Mouse (Mus musculus) left cerebral cortex, adult 2 months (tissue): Measurements from ENCODE around the gene Btbd9. TPM values are rescaled to one million over a fixed set of nuclear protein-coding genes. Genes with fewer than 3 reads are reported as not detected.

Source experiments
- DNase-seq, 2 experiments: peaks; one replicate each; pipeline ENCODE4 v3.0.0; 2021 to 2022; ENCODE audit warnings: low spot score in 2 of 2, mixed read lengths in 1 of 2; ENCODE audit errors: extremely low spot score in 1 of 2
- H3K27ac ChIP-seq: fragments of 200-600 bp; 2 replicates; pipeline ENCODE4 v1.8.1; 2022
- H3K4me3 ChIP-seq: fragments of 200-600 bp; 2 replicates; pipeline ENCODE4 v1.8.1; 2022
- CTCF ChIP-seq: fragments of 200-600 bp; IDR thresholded peaks from 2 replicates; pipeline ENCODE4 v1.8.1; 2022; ENCODE audit warnings: antibody characterized with exemption, mild to moderate bottlenecking, moderate library complexity
- intact Hi-C: fragments of 180-260 bp; cut with DNase I; formaldehyde crosslinking; loops from one replicate; pipeline ENCODE4 v1.15.1; 2025
- total RNA-seq, 2 experiments: library from RNA; stranded (reverse); gene quantifications; 2 replicates each; pipeline ENCODE4 v1.2.3; 2021

Gene Btbd9
- total RNA-seq, 2 experiments from 2014 or later = 102 to 104 TPM

GRCm38 (mm10) chr17:30181554-30181953 is 394.7 kb downstream of the Btbd9 start:
- TF ChIP-seq CTCF = no peak
- Histone ChIP-seq H3K27ac (no peak overlapping the region), H3K4me3 (no peak overlapping the region)
- intact Hi-C loops = no loop called here
- DNase-seq = no peak

- no peak for TF ChIP-seq CTCF
- H3K27ac ChIP-seq = no peak overlapping the region
- no peak overlapping the region for H3K4me3 ChIP-seq
- DNase-seq = no peak
- intact Hi-C loops = no loop called here
These were observed 396.1 kb downstream of the Btbd9 start for GRCm38 (mm10) chr17:30180197-30180596.

DNA sequence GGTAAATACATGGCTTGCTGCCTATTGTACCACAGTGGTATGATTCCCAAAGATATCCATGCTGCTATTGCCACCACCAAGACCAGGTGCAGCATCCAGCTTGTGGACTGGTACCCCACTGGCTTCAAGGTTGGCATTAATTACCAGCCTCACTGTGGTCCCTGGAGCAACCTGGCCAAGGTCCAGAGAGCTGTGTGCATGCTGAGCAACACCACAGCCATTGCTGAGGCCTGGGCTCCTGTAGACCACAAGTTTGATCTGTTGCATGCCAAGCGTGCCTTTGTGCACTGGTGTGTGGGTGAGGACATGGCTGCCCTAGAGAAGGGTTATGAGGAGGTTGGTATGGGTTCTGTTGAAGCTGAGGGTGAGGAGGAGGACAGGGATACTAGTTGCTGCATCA is 397.9 kb downstream of the Btbd9 start:
- Histone ChIP-seq H3K4me3 (no peak overlapping the region), H3K27ac (no peak overlapping the region)
- no peak for TF ChIP-seq CTCF
- intact Hi-C loops = no loop called here
- no peak for DNase-seq

GRCm38 (mm10) chr17:30177435-30177834 is 398.9 kb downstream of the Btbd9 start:
- DNase-seq = no peak
- TF ChIP-seq CTCF = no peak
- intact Hi-C loops = no loop called here
- no peak overlapping the region for H3K27ac ChIP-seq
- H3K4me3 ChIP-seq = no peak overlapping the region

Other genes with a start within 250 kb of the Btbd9 start
- under 1 TPM; 0.35 to 0.97 TPM for gene Dnah8, start 47.9 kb upstream of the Btbd9 start, total RNA-seq
- gene Glo1, start 50.4 kb upstream of the Btbd9 start, total RNA-seq = 100 to 1,000 TPM; 137 to 143 TPM